Mouse (Mus musculus) liver, postnatal 0 days (tissue): ENCODE measurements around the gene Cds2. TPM values are rescaled to one million over a fixed set of nuclear protein-coding genes. Genes with fewer than 3 reads are reported as not detected.

Source experiments
- ATAC-seq: fragments of 200-750 bp; cut with Nextera tagmentation; 2 replicates; pipeline ENCODE4 v1.8.0; 2017; ENCODE audit warnings: mild to moderate bottlenecking, moderate library complexity
- DNase-seq: peaks from one replicate; pipeline ENCODE4 v3.0.0-alpha.2; 2016
- H3K27ac ChIP-seq: fragments of 300-500 bp; sonication (generic); 2 replicates; pipeline ENCODE4 v1.5.1; 2014; ENCODE audit warnings: antibody characterized with exemption, moderate library complexity, mild to moderate bottlenecking, low read depth
- H3K27me3 ChIP-seq: fragments of 300-500 bp; sonication (generic); 2 replicates; pipeline ENCODE4 v1.6.1; 2014; ENCODE audit warnings: low read length, control low read depth, mixed read lengths; ENCODE audit not compliant: insufficient read depth
- H3K36me3 ChIP-seq: fragments of 300-500 bp; sonication (generic); replicated peaks from 2 replicates; pipeline ENCODE4 v1.6.1; 2014; ENCODE audit warnings: mild to moderate bottlenecking, control low read depth, low read length, moderate library complexity, mixed read lengths; ENCODE audit not compliant: insufficient read depth
- H3K4me1 ChIP-seq: fragments of 300-500 bp; sonication (generic); 2 replicates; pipeline ENCODE4 v1.6.1; 2014; ENCODE audit warnings: antibody characterized with exemption, mild to moderate bottlenecking, control low read depth; ENCODE audit not compliant: insufficient read depth
- H3K4me2 ChIP-seq: fragments of 300-500 bp; sonication (generic); 2 replicates; pipeline ENCODE4 v1.6.1; 2014; ENCODE audit warnings: low read depth, mild to moderate bottlenecking, low read length, moderate library complexity, mixed read lengths
- H3K4me3 ChIP-seq: fragments of 300-500 bp; sonication (generic); 2 replicates; pipeline ENCODE4 v1.5.1; 2014; ENCODE audit warnings: low read depth, low read length
- H3K9ac ChIP-seq: fragments of 300-500 bp; sonication (generic); replicated peaks from 2 replicates; pipeline ENCODE4 v1.6.1; 2014; ENCODE audit warnings: mild to moderate bottlenecking, moderate library complexity
- H3K9me3 ChIP-seq: fragments of 300-500 bp; sonication (generic); 2 replicates; pipeline ENCODE4 v1.6.1; 2016; ENCODE audit warnings: mild to moderate bottlenecking, control low read depth, low read length, mixed read lengths
- CTCF ChIP-seq: sonication (generic); IDR thresholded peaks from 2 replicates; pipeline ENCODE4 v1.5.1; 2016; ENCODE audit warnings: antibody characterized with exemption, low read depth
- EP300 ChIP-seq: IDR thresholded peaks from 2 replicates; pipeline ENCODE4 v1.6.1; 2016; ENCODE audit warnings: antibody characterized with exemption, low read depth, mild to moderate bottlenecking
- WGBS: fragments of 180-500 bp; shearing (Covaris S2); extraction: QIAGEN DNeasy Blood & Tissue Kit; methylation state at CpG from one replicate; pipeline ENCODE4 v1.1.7; 2014; ENCODE audit not compliant: insufficient replicate concordance; 5-methylcytosine and 5-hydroxymethylcytosine counted together
- polyA plus RNA-seq: library from polyadenylated mRNA; unstranded; fragments of >200 nt; fragmentation: Nextera tagmentation; extraction: Ambion mirVana; gene quantifications from 2 replicates; pipeline ENCODE4 v1.2.1, GENCODE M21; 2015

Gene Cds2
- 7.9 and 10.5 TPM in 2 replicates for polyA plus RNA-seq

DNA sequence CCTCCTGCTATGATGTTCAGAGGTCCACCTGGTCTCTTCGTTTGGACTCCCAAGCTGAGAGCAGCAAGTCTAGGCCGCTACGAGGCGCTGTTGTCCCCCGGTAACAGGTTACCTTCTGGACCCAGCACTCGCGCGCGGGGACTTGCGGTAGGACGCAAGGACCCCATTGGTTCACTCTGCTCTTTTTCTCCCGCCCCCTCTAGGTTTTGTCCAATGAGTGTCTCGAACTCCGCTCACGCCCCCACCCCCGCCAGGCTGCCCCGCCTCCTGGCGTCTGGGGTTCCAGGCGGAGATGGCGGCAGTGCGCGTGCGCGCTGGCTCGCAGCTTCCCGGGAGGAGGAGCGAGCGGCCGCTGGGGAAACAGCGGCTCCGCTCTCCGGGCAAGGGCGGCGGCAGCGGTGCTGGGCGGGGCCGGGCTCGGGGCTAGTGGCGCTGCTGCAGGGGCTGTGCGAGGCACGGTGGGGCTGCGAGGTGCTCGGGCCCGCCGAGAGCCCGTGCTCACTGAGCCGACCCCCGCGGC is at the start of gene Cds2:
Gene Cds2, plus strand, starts transcription at position 270 of the 520 bp plus-strand sequence.
- no peaks in the 10 kb centered on the region for H3K9me3 ChIP-seq

DNA sequence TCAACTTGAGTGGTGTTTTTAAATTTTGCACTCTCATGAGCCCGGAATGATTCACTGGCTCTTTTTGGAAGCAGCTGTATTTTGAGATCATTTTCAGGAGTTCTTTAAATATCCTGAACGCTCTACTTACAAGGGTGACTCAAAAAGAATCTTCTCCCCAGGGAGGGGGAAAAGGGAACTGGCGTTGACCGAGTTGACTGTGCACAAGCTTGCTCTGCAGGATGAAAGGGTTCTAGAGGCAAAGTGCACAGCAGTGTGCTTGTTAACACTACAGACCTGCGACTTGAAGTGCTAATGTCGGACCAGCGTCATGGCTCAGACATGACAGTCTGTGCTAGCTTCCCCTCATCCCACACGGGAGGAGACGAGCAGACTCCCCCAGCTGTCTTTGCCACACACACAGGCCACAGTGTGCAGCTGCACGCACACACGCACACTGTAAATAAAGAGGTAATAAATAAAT is 41.3 kb upstream of the Cds2 start:
- H3K27me3 ChIP-seq: no peaks in the 10 kb centered on the region
- H3K9me3 ChIP-seq: no peaks in the 10 kb centered on the region
- no peak overlapping the region for H3K27ac ChIP-seq
- 59% methylated on average over 11 of the region's 11 CpGs for WGBS
- no peak for TF ChIP-seq CTCF
- no peak for TF ChIP-seq EP300
- ATAC-seq (no peak), DNase-seq (no peak)
- H3K36me3 ChIP-seq: no peaks in the 10 kb centered on the region
- no peak overlapping the region for H3K4me2 ChIP-seq
- H3K9ac ChIP-seq: no peak overlapping the region
- H3K4me3 ChIP-seq: no peak overlapping the region
- H3K4me1 ChIP-seq: no peaks in the 10 kb centered on the region

More for the DNA sequence above, at the start of gene Cds2:
- TF ChIP-seq CTCF (peak; percentile 97), EP300 (peak; percentile 35; the same call in 1 of the 2 replicates)
- WGBS: under 1% methylated on average over 44 of the region's 49 CpGs
- ATAC-seq (peak; percentile 98), DNase-seq (peak; percentile 99)
- Histone ChIP-seq H3K4me3 (peak within 1 kb of the TSS; percentile 80), H3K36me3 (no peaks in the 10 kb centered on the region), H3K4me2 (peak within 1 kb of the TSS; percentile 91), H3K4me1 (peaks cover 15% of the 10 kb centered on the region), H3K27ac (peak within 1 kb of the TSS; percentile 87), H3K27me3 (no peaks in the 10 kb centered on the region), H3K9ac (peak within 1 kb of the TSS; percentile 92)

DNA sequence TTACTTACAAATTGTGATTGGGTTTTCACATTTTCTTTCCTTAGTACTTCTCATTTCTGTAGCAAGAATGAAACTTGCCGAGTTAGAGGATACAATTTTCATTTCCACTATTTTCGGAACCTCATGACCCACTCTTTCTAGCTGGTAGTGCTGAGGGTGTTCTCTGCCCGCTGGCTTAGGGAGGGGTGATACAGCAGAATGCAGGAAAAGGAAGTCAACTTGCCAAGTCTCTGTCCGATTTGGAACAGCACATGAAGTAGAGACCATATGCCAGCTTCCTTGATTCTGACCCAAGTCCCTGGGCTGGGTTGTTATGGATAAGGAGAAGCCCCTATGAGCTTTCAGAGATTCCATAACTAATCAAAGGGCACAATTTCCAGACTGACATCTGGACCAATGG is 38.6 kb upstream of the Cds2 start:
- DNase-seq: no peak
- TF ChIP-seq CTCF: no peak
- no peak for TF ChIP-seq EP300
- no peaks in the 10 kb centered on the region for H3K4me1 ChIP-seq
- ATAC-seq: no peak
- H3K9ac ChIP-seq: no peak overlapping the region
- no peaks in the 10 kb centered on the region for H3K36me3 ChIP-seq
- H3K9me3 ChIP-seq: no peaks in the 10 kb centered on the region
- H3K4me2 ChIP-seq: no peak overlapping the region
- no peak overlapping the region for H3K27ac ChIP-seq
- H3K27me3 ChIP-seq: no peaks in the 10 kb centered on the region
- H3K4me3 ChIP-seq: no peak overlapping the region
- 59% methylated on average over 4 of the region's 4 CpGs for WGBS

DNA sequence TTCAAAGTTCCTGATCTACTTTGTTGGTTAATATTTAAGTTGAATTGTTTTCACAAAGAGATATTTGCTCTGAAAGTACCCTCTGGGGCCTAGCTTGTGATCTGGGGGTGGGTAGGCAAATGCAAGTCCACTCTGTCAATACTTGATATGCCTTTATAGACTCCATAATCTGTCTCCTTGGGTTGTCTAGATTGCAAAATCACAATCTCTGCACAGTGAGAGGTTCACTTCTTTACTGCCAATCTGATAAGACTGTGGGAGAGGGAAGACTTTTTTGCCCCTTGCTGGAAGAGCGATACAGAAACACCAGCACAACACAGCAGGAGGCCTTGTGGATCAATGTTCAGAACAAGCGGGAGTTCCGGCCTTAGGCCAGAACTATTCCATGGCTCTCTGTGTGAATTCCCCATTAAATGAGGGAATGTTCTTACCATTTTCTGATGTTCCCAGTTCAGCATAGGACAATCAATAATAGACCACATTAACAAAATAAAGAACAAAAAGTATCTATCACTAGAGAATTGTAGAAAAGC is 30.5 kb upstream of the Cds2 start:
- Histone ChIP-seq H3K4me3 (no peak overlapping the region), H3K9ac (no peak overlapping the region), H3K27ac (no peak overlapping the region), H3K27me3 (no peaks in the 10 kb centered on the region), H3K9me3 (no peaks in the 10 kb centered on the region), H3K36me3 (no peaks in the 10 kb centered on the region), H3K4me2 (no peak overlapping the region), H3K4me1 (peaks cover 5% of the 10 kb centered on the region)
- TF ChIP-seq CTCF (no peak), EP300 (no peak)
- ATAC-seq (no peak), DNase-seq (no peak)
- 81% methylated on average over 3 of the region's 3 CpGs for WGBS

DNA sequence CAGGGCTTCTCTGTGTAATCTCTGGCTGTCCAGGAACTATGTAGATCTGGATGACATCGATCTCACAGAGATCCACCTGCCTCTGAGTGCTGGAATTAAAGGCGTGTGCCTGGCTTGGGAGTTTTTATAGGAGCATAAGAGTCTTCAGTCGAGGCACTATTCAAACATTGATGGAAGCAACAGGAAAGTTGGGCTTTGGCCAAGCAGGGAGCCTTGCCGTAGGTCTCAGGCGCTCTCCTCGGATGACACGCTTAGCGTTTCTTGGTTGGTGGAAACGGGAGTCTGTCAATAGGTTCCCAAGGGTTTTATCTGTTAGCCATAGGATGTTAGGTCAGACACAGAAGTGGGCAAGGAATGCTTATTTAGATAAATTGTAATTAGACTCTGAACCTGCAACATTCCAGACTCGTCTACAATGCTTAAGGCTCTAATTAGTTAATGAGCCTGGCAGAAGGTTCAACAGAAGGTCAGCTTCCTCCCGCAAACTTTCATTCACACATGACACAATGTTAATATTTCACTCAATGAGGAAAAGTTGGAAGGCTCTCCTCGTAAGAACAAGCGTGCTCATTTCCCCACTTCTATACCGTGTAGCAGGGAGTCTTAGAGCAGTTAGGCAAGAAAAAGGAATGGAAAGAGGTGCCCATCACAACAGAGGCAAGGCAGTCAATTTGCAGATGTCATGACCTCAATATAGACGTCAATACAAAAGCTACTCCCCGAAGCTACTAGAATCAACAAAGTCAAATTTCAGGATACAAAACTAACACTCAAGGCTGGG is 28.8 kb upstream of the Cds2 start:
- Histone ChIP-seq H3K9ac (no peak overlapping the region), H3K27me3 (no peaks in the 10 kb centered on the region), H3K9me3 (no peaks in the 10 kb centered on the region), H3K27ac (no peak overlapping the region), H3K4me1 (peaks cover 8% of the 10 kb centered on the region), H3K4me3 (no peak overlapping the region), H3K4me2 (no peak overlapping the region), H3K36me3 (no peaks in the 10 kb centered on the region)
- no peak for TF ChIP-seq CTCF
- TF ChIP-seq EP300: no peak
- DNase-seq (no peak), ATAC-seq (no peak)
- 63% methylated on average over 16 of the region's 16 CpGs for WGBS

DNA sequence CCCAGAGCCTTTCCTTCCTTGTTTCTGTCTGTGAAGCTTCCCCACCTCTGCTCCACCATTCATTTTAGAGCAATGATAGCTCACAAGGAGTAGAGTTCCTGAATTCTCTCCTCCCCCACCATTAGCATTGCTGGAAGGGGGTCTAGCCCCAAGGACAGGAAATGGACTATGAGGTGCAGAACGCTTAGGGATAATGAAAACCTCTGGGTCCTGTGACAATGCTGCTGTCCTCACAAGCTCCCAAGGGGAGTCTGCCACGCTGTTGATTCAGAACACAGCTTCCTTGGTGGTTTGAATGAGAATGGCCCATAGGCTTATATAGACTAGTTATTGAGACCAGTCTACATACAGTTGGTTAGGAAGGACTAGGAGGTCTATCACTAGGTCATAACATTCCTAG is 27.7 kb upstream of the Cds2 start:
- TF ChIP-seq EP300: no peak
- TF ChIP-seq CTCF: no peak
- no peak overlapping the region for H3K27ac ChIP-seq
- WGBS: 56% methylated on average over 2 of the region's 2 CpGs

More for the DNA sequence above, 27.7 kb upstream of the Cds2 start:
- Histone ChIP-seq H3K4me1 (peaks cover 8% of the 10 kb centered on the region), H3K27me3 (no peaks in the 10 kb centered on the region), H3K9me3 (no peaks in the 10 kb centered on the region), H3K4me3 (no peak overlapping the region), H3K4me2 (no peak overlapping the region), H3K9ac (no peak overlapping the region), H3K36me3 (no peaks in the 10 kb centered on the region)
- no peak for DNase-seq
- no peak for ATAC-seq
